Mouse (Mus musculus): ENCODE results near the gene Hmbs. TPM values are rescaled to one million over a fixed set of nuclear protein-coding genes. Genes with fewer than 3 reads are reported as not detected.

The Hmbs gene
- polyA plus RNA-seq, 1 experiment from 2014 or later = 155 TPM

DNA sequence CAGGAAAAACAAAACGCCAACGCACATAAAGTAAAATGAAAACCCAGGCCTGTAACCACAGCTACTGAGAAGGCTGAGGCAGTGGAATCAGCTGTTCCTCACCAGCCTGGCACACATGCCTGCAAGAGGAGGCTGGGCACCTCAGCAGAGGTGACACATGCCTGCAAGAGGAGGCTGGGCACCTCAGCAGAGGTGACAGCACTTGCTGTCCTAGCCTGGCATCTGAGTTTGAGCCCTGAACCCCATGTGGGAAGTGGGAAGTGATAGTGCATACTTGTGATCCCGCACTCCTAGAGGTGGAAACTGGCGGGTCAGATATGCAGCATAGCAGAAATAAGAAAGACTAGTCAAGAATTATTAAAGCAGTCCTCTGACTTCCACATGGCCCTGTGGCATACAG lies 7.4 kb upstream of the Hmbs start:
- ATAC-seq (replicated peaks; ENCODE audit: low FRiP score) (no peak), DNase-seq (ENCODE audit: low spot score) (no peak)
- WGBS = 91% methylated on average over 4 of the region's 4 CpGs
- Histone ChIP-seq H3K27ac (ENCODE audit: low read depth, low read length) (no peak overlapping the region), H3K4me3 (ENCODE audit: low read depth, low read length) (no peak overlapping the region), H3K4me1 (replicated peaks; ENCODE audit: control insufficient read depth, insufficient read depth, low read length) (no peaks in the 10 kb centered on the region), H3K9me3 (ENCODE audit: control insufficient read depth, low read length) (no peaks in the 10 kb centered on the region; the same call in 1 of the 2 replicates), H3K27me3 (ENCODE audit: control insufficient read depth, insufficient read depth, low read length) (no peaks in the 10 kb centered on the region), H3K36me3 (ENCODE audit: control insufficient read depth, insufficient read depth, low read length) (peaks cover 35% of the 10 kb centered on the region), H3K4me2 (ENCODE audit: low read depth, low read length, severe bottlenecking) (no peak overlapping the region), H3K9ac (ENCODE audit: low read length) (no peak overlapping the region)

DNA sequence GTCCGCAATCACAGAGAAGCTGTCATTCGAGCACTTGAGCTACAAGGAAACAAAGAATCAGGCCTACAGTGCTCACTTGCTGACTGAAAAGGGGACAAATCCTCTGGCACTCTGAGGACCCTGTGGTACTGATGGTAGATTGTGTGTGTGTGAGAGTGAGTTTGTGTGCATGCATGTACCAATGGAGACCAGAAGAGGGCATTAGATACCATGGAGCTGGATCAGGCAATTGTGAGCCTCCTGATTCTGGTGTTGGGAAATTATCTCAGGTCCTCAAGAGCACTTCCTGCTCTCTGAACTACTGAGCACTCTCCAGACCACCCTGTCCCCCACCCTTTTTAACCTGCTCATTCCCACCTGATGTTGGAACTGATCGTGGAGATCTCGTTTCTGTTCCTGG lies 4.5 kb upstream of the Hmbs start:
- H3K27me3 ChIP-seq (ENCODE audit: control insufficient read depth, insufficient read depth, low read length) = no peaks in the 10 kb centered on the region
- no peaks in the 10 kb centered on the region; the same call in 1 of the 2 replicates for H3K9me3 ChIP-seq (ENCODE audit: control insufficient read depth, low read length)
- H3K9ac ChIP-seq (ENCODE audit: low read length) = no peak overlapping the region
- no peak overlapping the region for H3K27ac ChIP-seq (ENCODE audit: low read depth, low read length)
- no peaks in the 10 kb centered on the region; the same call in 1 of the 2 replicates for H3K4me1 ChIP-seq (replicated peaks; ENCODE audit: control insufficient read depth, insufficient read depth, low read length)
- no peak overlapping the region for H3K4me2 ChIP-seq (ENCODE audit: low read depth, low read length, severe bottlenecking)
- ATAC-seq (replicated peaks; ENCODE audit: low FRiP score) = no peak
- no peak overlapping the region for H3K4me3 ChIP-seq (ENCODE audit: low read depth, low read length)
- no peak for DNase-seq (ENCODE audit: low spot score)
- peaks cover 20% of the 10 kb centered on the region; the same call in 1 of the 2 replicates for H3K36me3 ChIP-seq (ENCODE audit: control insufficient read depth, insufficient read depth, low read length)
- WGBS = 95% methylated on average over 4 of the region's 4 CpGs

DNA sequence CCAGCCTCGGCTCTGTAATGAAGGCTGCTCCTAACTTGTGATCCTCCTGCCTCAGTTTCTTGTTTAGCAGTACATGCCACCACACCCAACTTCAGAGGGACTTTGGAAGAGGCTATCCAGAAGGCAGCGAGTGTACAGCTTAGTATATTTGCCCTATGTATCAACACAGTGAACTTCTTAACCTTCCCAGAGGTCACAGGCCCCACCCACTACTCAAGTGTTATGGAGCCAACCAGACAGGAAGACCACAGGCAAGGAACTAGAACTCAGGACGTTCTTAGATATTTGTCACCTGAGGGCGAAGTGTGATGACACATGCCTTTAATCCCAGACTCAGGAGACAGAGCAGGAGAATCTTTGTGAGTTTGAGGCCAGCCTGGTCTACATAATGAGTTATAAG lies 3.6 kb upstream of the Hmbs start:
- Histone ChIP-seq H3K4me2 (ENCODE audit: low read depth, low read length, severe bottlenecking) (no peak overlapping the region), H3K9me3 (ENCODE audit: control insufficient read depth, low read length) (no peaks in the 10 kb centered on the region; the same call in 1 of the 2 replicates), H3K27ac (ENCODE audit: low read depth, low read length) (no peak overlapping the region), H3K9ac (ENCODE audit: low read length) (no peak overlapping the region), H3K4me3 (ENCODE audit: low read depth, low read length) (no peak overlapping the region), H3K4me1 (replicated peaks; ENCODE audit: control insufficient read depth, insufficient read depth, low read length) (peaks cover 6% of the 10 kb centered on the region; the same call in 1 of the 2 replicates), H3K36me3 (ENCODE audit: control insufficient read depth, insufficient read depth, low read length) (peaks cover 16% of the 10 kb centered on the region; the same call in 1 of the 2 replicates), H3K27me3 (ENCODE audit: control insufficient read depth, insufficient read depth, low read length) (no peaks in the 10 kb centered on the region)
- WGBS = 88% methylated on average over 4 of the region's 4 CpGs
- ATAC-seq (replicated peaks; ENCODE audit: low FRiP score) = no peak
- no peak for DNase-seq (ENCODE audit: low spot score)

DNA sequence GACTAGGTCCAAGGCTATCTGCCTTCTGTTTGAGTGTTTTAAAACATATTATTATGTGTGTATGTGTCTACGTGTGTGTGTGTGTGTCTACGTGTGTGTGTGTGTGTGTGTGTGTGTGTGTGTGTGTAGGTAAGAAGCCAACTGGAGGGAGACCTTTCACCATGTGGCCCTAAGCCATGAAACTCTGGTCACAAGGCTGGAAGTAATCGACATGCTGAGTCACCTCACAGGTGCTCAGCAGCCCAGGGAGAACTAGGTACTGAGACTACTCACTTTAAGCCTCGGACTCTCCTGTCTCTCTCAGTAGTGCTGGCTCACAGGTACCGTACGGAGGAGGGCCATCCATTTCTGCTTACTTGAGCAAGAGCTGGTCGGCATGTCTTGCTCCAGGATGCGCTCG lies 3.1 kb upstream of the Hmbs start:
- Histone ChIP-seq H3K27me3 (ENCODE audit: control insufficient read depth, insufficient read depth, low read length) (no peaks in the 10 kb centered on the region), H3K4me1 (replicated peaks; ENCODE audit: control insufficient read depth, insufficient read depth, low read length) (peaks cover 8% of the 10 kb centered on the region; the same call in 1 of the 2 replicates), H3K9ac (ENCODE audit: low read length) (no peak overlapping the region), H3K4me3 (ENCODE audit: low read depth, low read length) (no peak overlapping the region), H3K9me3 (ENCODE audit: control insufficient read depth, low read length) (no peaks in the 10 kb centered on the region; the same call in 1 of the 2 replicates), H3K36me3 (ENCODE audit: control insufficient read depth, insufficient read depth, low read length) (peaks cover 15% of the 10 kb centered on the region; the same call in 1 of the 2 replicates), H3K4me2 (ENCODE audit: low read depth, low read length, severe bottlenecking) (no peak overlapping the region), H3K27ac (ENCODE audit: low read depth, low read length) (no peak overlapping the region)
- 95% methylated on average over 9 of the region's 9 CpGs for WGBS
- DNase-seq (ENCODE audit: low spot score) = no peak
- ATAC-seq (replicated peaks; ENCODE audit: low FRiP score) = no peak

DNA sequence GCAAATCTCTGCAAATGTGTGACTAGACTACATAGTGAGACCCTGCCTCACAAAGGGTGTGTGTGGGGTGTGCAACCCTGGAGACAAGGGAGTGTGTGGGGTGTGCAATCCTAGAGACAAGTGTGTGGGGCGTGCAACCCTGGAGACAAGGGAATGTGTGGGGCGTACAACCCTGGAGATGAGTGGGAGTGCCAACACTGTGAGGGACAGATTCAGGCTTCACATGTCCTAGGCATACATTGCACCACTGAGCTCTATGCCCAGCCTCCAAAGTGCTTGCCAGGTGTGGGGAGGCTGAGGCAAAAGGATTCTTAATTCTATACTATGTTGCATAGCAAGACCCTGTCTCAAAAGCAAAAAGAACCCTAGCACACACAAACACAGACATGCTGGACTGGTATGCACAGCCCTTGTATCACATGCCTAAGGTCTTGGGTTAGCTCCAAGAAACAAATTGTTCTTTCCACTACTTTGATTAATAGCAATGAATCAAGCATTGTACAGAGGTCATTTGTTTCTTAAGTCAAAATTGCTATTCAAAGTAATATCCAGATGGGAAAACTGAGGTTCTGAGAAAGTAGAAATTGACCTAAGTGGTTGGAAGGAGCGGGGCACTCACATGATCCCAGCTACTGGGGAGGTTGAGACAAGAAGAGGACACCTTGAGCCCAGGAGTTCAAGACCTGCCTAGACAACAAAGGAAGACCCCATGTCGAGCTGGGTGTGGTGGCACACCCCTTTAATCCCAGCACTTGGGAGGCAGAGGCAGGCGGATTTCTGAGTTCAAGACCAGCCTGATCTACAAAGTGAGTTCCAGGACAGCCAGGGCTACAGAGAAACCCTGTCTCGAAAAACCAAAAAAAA lies 1.8 kb upstream of the Hmbs start:
- no peaks in the 10 kb centered on the region; the same call in 1 of the 2 replicates for H3K9me3 ChIP-seq (ENCODE audit: control insufficient read depth, low read length)
- DNase-seq (ENCODE audit: low spot score) = no peak

DNA sequence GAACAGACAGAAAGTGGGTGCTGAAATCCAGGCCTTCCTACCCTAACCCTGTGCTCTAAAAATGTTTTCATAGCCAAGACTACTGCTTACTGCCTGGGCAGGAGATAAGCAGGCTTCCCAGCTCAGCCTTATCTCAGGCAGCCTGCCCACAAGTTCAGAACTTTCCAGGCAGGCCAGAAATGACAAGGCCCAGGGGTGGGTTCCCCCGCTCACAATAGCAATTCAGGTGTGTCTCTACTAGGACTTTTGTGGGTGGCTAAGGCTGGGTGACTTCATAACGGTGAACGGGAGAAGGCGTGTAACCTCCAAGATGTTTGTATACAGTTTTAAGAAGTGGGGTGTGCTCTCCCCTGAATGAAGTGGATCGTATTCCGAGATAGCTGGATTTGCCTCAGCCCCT lies 738 bp downstream of the Hmbs start:
- H3K4me2 ChIP-seq (ENCODE audit: low read depth, low read length, severe bottlenecking) = peak overlapping the region; percentile 75
- H3K4me3 ChIP-seq (ENCODE audit: low read depth, low read length) = peak overlapping the region; percentile 85
- no peak for DNase-seq (ENCODE audit: low spot score)
- H3K9me3 ChIP-seq (ENCODE audit: control insufficient read depth, low read length) = no peaks in the 10 kb centered on the region
- peaks cover 6% of the 10 kb centered on the region; the same call in 1 of the 2 replicates for H3K36me3 ChIP-seq (ENCODE audit: control insufficient read depth, insufficient read depth, low read length)
- H3K27ac ChIP-seq (ENCODE audit: low read depth, low read length) = peak overlapping the region; percentile 98
- H3K9ac ChIP-seq (ENCODE audit: low read length) = peak overlapping the region; percentile 89
- H3K27me3 ChIP-seq (ENCODE audit: control insufficient read depth, insufficient read depth, low read length) = no peaks in the 10 kb centered on the region
- ATAC-seq (replicated peaks; ENCODE audit: low FRiP score) = peak; percentile 34
- WGBS = 9% methylated on average over 6 of the region's 6 CpGs
- H3K4me1 ChIP-seq (replicated peaks; ENCODE audit: control insufficient read depth, insufficient read depth, low read length) = peaks cover 8% of the 10 kb centered on the region; the same call in 1 of the 2 replicates

More for the DNA sequence above, 1.8 kb upstream of the Hmbs start:
- peaks cover 8% of the 10 kb centered on the region; the same call in 1 of the 2 replicates for H3K4me1 ChIP-seq (replicated peaks; ENCODE audit: control insufficient read depth, insufficient read depth, low read length)
- peaks cover 12% of the 10 kb centered on the region; the same call in 1 of the 2 replicates for H3K36me3 ChIP-seq (ENCODE audit: control insufficient read depth, insufficient read depth, low read length)
- no peaks in the 10 kb centered on the region for H3K27me3 ChIP-seq (ENCODE audit: control insufficient read depth, insufficient read depth, low read length)
- WGBS = 88% methylated on average over 6 of the region's 6 CpGs
- no peak overlapping the region for H3K4me3 ChIP-seq (ENCODE audit: low read depth, low read length)
- ATAC-seq (replicated peaks; ENCODE audit: low FRiP score) = no peak
- H3K27ac ChIP-seq (ENCODE audit: low read depth, low read length) = no peak overlapping the region
- H3K4me2 ChIP-seq (ENCODE audit: low read depth, low read length, severe bottlenecking) = no peak overlapping the region
- no peak overlapping the region for H3K9ac ChIP-seq (ENCODE audit: low read length)

DNA sequence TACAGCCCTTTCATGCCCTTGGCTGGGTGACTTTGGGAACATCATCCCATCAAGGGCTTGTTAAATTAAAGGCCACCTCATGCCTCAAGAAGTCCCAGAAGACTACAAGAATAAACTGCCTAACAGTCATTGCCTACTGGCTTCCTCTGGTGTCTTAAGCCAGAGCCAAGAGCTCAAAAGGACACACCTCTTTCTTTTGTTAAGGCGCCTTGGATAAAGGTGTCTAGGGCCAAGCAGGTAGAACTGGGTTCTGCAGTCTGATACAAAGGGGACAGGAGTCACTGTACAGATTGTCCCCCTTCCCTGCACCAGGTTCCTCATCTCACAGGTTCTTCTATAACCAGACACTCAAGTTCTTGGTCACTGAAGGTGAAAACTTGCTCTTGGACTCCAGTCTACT lies 1.4 kb downstream of the Hmbs start:
- Histone ChIP-seq H3K4me2 (ENCODE audit: low read depth, low read length, severe bottlenecking) (peak overlapping the region; percentile 75; the same call in 1 of the 2 replicates), H3K36me3 (ENCODE audit: control insufficient read depth, insufficient read depth, low read length) (peaks cover 6% of the 10 kb centered on the region; the same call in 1 of the 2 replicates), H3K9ac (ENCODE audit: low read length) (no peak overlapping the region; the same call in 1 of the 2 replicates), H3K27me3 (ENCODE audit: control insufficient read depth, insufficient read depth, low read length) (no peaks in the 10 kb centered on the region), H3K4me3 (ENCODE audit: low read depth, low read length) (peak overlapping the region; percentile 3; the same call in 1 of the 2 replicates), H3K27ac (ENCODE audit: low read depth, low read length) (peak overlapping the region; percentile 98; the same call in 1 of the 2 replicates), H3K9me3 (ENCODE audit: control insufficient read depth, low read length) (no peaks in the 10 kb centered on the region), H3K4me1 (replicated peaks; ENCODE audit: control insufficient read depth, insufficient read depth, low read length) (peaks cover 8% of the 10 kb centered on the region; the same call in 1 of the 2 replicates)
- 80% methylated on average over 1 of the region's 1 CpGs for WGBS
- no peak for ATAC-seq (replicated peaks; ENCODE audit: low FRiP score)
- DNase-seq (ENCODE audit: low spot score) = no peak

DNA sequence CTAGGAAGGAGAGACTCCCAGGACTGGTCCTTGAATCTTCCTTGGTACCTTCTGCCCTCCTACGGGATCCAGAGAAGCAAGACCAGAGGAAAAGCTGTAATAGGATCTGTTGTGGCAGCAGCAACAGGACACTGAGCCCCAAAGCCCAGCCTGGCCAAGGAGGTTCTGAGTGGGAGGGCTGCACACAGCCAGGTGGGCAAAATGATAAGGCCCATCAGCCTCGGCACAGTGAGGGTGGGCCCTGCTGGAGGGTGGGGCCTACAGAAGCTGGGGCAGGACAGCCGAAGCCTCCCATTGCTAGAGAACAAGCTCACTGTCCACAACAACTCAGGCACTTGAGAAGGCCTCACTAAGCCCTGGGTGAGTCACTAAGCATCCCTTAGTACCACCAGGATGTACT lies 1.9 kb downstream of the Hmbs start:
- no peaks in the 10 kb centered on the region for H3K27me3 ChIP-seq (ENCODE audit: control insufficient read depth, insufficient read depth, low read length)
- 91% methylated on average over 3 of the region's 3 CpGs for WGBS
- peak overlapping the region; percentile 98; the same call in 1 of the 2 replicates for H3K27ac ChIP-seq (ENCODE audit: low read depth, low read length)
- H3K36me3 ChIP-seq (ENCODE audit: control insufficient read depth, insufficient read depth, low read length) = peaks cover 5% of the 10 kb centered on the region; the same call in 1 of the 2 replicates
- no peak overlapping the region; the same call in 1 of the 2 replicates for H3K9ac ChIP-seq (ENCODE audit: low read length)
- H3K4me3 ChIP-seq (ENCODE audit: low read depth, low read length) = peak overlapping the region; percentile 3; the same call in 1 of the 2 replicates
- ATAC-seq (replicated peaks; ENCODE audit: low FRiP score) = no peak
- no peaks in the 10 kb centered on the region for H3K9me3 ChIP-seq (ENCODE audit: control insufficient read depth, low read length)
- DNase-seq (ENCODE audit: low spot score) = no peak
- peaks cover 8% of the 10 kb centered on the region; the same call in 1 of the 2 replicates for H3K4me1 ChIP-seq (replicated peaks; ENCODE audit: control insufficient read depth, insufficient read depth, low read length)
- no peak overlapping the region for H3K4me2 ChIP-seq (ENCODE audit: low read depth, low read length, severe bottlenecking)

All from forebrain, embryonic 11.5 days (tissue).